Mouse (Mus musculus): Measurements from ENCODE around the gene 5031439G07Rik. TPM values are rescaled to one million over a fixed set of nuclear protein-coding genes. Genes with fewer than 3 reads are reported as not detected.

5031439G07Rik gene
- total RNA-seq, 2 experiments from 2014 or later, result 134 to 161 TPM

- intact Hi-C loops (cut with DNase I), result no loop called here
- DNase-seq, result no peak
Measured at GRCm38 (mm10) chr15:84958331-84958730, 30.0 kb downstream of the 5031439G07Rik start.

GRCm38 (mm10) chr15:84957851-84958250, 30.5 kb downstream of the 5031439G07Rik start:
- DNase-seq, result peak; percentile 66
- intact Hi-C loops (cut with DNase I), result no loop called here

- intact Hi-C loops (cut with DNase I), result no loop called here
- no peak for DNase-seq
Measured at GRCm38 (mm10) chr15:84953259-84953658, 35.1 kb downstream of the 5031439G07Rik start.

GRCm38 (mm10) chr15:84950053-84950452, 38.3 kb downstream of the 5031439G07Rik start:
- DNase-seq, result no peak
- intact Hi-C loops (cut with DNase I), result no loop called here

GRCm38 (mm10) chr15:84948990-84949389, 39.4 kb downstream of the 5031439G07Rik start:
- intact Hi-C loops (cut with DNase I), result no loop called here
- DNase-seq, result no peak

- no peak for DNase-seq
- intact Hi-C loops (cut with DNase I), result no loop called here
Measured at GRCm38 (mm10) chr15:84944319-84944718, 44.0 kb downstream of the 5031439G07Rik start.

GRCm38 (mm10) chr15:84942647-84943285, 45.6 kb downstream of the 5031439G07Rik start:
- intact Hi-C loops (cut with DNase I), result no loop called here
- peak; percentile 41 for DNase-seq

GRCm38 (mm10) chr15:84940102-84940501, 48.2 kb downstream of the 5031439G07Rik start:
- DNase-seq, result no peak
- intact Hi-C loops (cut with DNase I), result no loop called here

- DNase-seq, result no peak
- intact Hi-C loops (cut with DNase I), result loop anchor here (10.0 kb wide), 1 partner anchor 120 kb away; no protein-coding TSS in a partner anchor
Measured at GRCm38 (mm10) chr15:84934901-84935300, 53.5 kb downstream of the 5031439G07Rik start.

- DNase-seq, result no peak
- intact Hi-C loops (cut with DNase I), result loop anchor here (10.0 kb wide), 1 partner anchor 122 kb away; no protein-coding TSS in a partner anchor
Measured at GRCm38 (mm10) chr15:84932351-84932750, 56.0 kb downstream of the 5031439G07Rik start.

GRCm38 (mm10) chr15:84925495-84926018, 62.8 kb downstream of the 5031439G07Rik start:
- DNase-seq, result no peak
- intact Hi-C loops (cut with DNase I), result loop anchor here (10.0 kb wide), 1 partner anchor 71 kb away; the partner anchor contains the start of gene Phf21b

GRCm38 (mm10) chr15:84924781-84925315, 63.5 kb downstream of the 5031439G07Rik start:
- intact Hi-C loops (cut with DNase I), result loop anchor here (5.0 to 10.0 kb wide), 2 partner anchors 70 to 168 kb away; partner anchors contain the start of gene Phf21b
- DNase-seq, result no peak

- DNase-seq, result no peak
- intact Hi-C loops (cut with DNase I), result loop anchor here (5.0 to 10.0 kb wide), 2 partner anchors 69 to 166 kb away; partner anchors contain the start of gene Phf21b
Measured at GRCm38 (mm10) chr15:84923508-84924181, 64.7 kb downstream of the 5031439G07Rik start.

- DNase-seq, result peak; percentile 100
- intact Hi-C loops (cut with DNase I), result loop anchor here (5.0 to 10.0 kb wide), 2 partner anchors 68 to 166 kb away; partner anchors contain the start of gene Phf21b
Measured at GRCm38 (mm10) chr15:84922884-84923507, 65.4 kb downstream of the 5031439G07Rik start, which contains the start of gene Nup50. Gene Nup50, plus strand, starts transcription at chr15:84923411.

GRCm38 (mm10) chr15:84919938-84920337, 68.4 kb downstream of the 5031439G07Rik start, which contains the start of gene Gm29666:
Gene Gm29666, minus strand, starts transcription at chr15:84920038.
- intact Hi-C loops (cut with DNase I), result loop anchor here (5.0 to 10.0 kb wide), 2 partner anchors 65 to 163 kb away; partner anchors contain the start of gene Phf21b
- DNase-seq, result no peak

- DNase-seq, result peak; percentile 57
- intact Hi-C loops (cut with DNase I), result no loop called here
Measured at GRCm38 (mm10) chr15:84913201-84913600, 75.2 kb downstream of the 5031439G07Rik start.

GRCm38 (mm10) chr15:84903843-84904385, 84.4 kb downstream of the 5031439G07Rik start:
- intact Hi-C loops (cut with DNase I), result no loop called here
- DNase-seq, result no peak

GRCm38 (mm10) chr15:84898077-84898476, 90.3 kb downstream of the 5031439G07Rik start:
- DNase-seq, result peak; percentile 70
- intact Hi-C loops (cut with DNase I), result loop anchor here (10.0 kb wide), 1 partner anchor 93 kb away; no protein-coding TSS in a partner anchor

GRCm38 (mm10) chr15:84896664-84897063, 91.7 kb downstream of the 5031439G07Rik start:
- no peak for DNase-seq
- intact Hi-C loops (cut with DNase I), result loop anchor here (10.0 kb wide), 1 partner anchor 92 kb away; no protein-coding TSS in a partner anchor

GRCm38 (mm10) chr15:84896216-84896615, 92.1 kb downstream of the 5031439G07Rik start:
- intact Hi-C loops (cut with DNase I), result loop anchor here (10.0 kb wide), 1 partner anchor 91 kb away; no protein-coding TSS in a partner anchor
- DNase-seq, result peak; percentile 13

Data from left cerebral cortex, postnatal 4 days (tissue).